Mouse (Mus musculus) megakaryocyte, embryonic 14.5 days (primary cell): ENCODE measurements around the gene Vmn1r138. TPM values are rescaled to one million over a fixed set of nuclear protein-coding genes. Genes with fewer than 3 reads are reported as not detected.
"Not testable (repeated sequence)": the region's sequence is repeated elsewhere in the genome, so short reads cannot be mapped to it uniquely, and the experiment has no call there.

Source experiments
- H3K27me3 ChIP-seq: replicated peaks from 2 replicates; pipeline ENCODE3; 2012; ENCODE audit warnings: inconsistent platforms
- H3K36me3 ChIP-seq: replicated peaks from 2 replicates; pipeline ENCODE3; 2012; ENCODE audit warnings: low read length, inconsistent platforms, mixed read lengths
- H3K4me1 ChIP-seq: 2 replicates; pipeline ENCODE4 v1.6.1; 2012; ENCODE audit warnings: inconsistent platforms
- H3K4me3 ChIP-seq: replicated peaks from 2 replicates; pipeline ENCODE3; 2012; ENCODE audit warnings: moderate library complexity, mild to moderate bottlenecking, inconsistent platforms
- H3K9me3 ChIP-seq: 2 replicates; pipeline ENCODE4 v1.6.1; 2012; ENCODE audit warnings: inconsistent platforms
- polyA plus RNA-seq: library from polyadenylated mRNA; stranded (reverse); fragments of >175 nt; gene quantifications from 2 replicates; pipeline ENCODE4 v1.2.3, GENCODE M21; 2012; ENCODE audit warnings: low replicate concordance; ENCODE audit not compliant: insufficient read depth

Gene Vmn1r138
- not detected in 2 replicates for polyA plus RNA-seq

DNA sequence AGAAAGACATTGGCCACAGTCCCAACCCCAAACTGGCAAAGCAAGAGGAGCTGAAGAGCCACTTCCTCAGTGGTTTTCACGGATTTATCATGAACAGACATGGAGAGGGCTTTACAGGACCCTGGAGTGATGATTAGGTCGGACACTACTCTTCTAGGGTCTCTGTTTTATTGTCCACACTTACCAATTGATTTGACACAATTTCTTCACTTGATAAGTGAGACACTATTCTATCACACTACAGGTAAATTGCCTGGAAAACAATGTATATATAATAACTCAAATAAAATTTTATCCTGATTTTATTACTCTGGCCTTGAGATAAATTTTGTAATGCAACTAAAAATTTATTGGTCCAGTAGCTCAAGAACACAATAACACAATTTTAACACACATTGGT is at the start of gene Vmn1r138:
Gene Vmn1r138 (minus strand): TSS at position 101 of the 400 bp plus-strand sequence.
- H3K4me3 ChIP-seq, H3K27me3 ChIP-seq, H3K4me1 ChIP-seq, H3K36me3 ChIP-seq, H3K9me3 ChIP-seq: not testable (repeated sequence)

- H3K36me3 ChIP-seq, H3K9me3 ChIP-seq, H3K27me3 ChIP-seq, H3K4me3 ChIP-seq, H3K4me1 ChIP-seq: not testable (repeated sequence)
These were observed 40.1 kb upstream of the Vmn1r138 start, which contains the start of gene Vmn1r139 for GRCm38 (mm10) chr7:22068757-22069156. Vmn1r139 (plus strand) TSS chr7:22069057.

- H3K36me3 ChIP-seq, H3K4me3 ChIP-seq, H3K9me3 ChIP-seq, H3K27me3 ChIP-seq, H3K4me1 ChIP-seq: not testable (repeated sequence)
These were observed 27.5 kb upstream of the Vmn1r138 start, which contains the start of gene Gm6176 for GRCm38 (mm10) chr7:22056205-22056604. Gm6176 (minus strand) TSS chr7:22056305.

DNA sequence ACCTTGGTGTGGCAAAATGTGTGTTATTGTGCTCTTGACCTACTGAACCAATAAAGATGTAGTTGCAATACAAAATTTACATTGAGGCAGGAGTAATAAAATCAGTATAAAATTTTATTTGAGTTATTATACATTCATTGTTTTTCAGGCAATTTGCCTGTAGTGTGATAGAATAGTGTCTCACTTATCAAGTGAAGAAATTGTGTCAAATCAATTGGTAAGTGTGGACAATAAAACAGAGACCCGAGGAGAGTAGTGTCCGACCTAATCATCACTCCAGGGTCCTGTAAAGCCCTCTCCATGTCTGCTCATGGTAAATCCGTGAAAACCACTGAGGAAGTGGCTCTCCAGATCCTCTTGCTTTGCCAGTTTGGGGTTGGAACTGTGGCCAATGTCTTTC is 34.4 kb downstream of the Vmn1r138 start, which contains the start of gene Vmn1r137:
Gene Vmn1r137 (plus strand): TSS at position 301 of the 400 bp plus-strand sequence.
- not testable (repeated sequence) for H3K4me1 ChIP-seq, H3K36me3 ChIP-seq, H3K9me3 ChIP-seq, H3K4me3 ChIP-seq, H3K27me3 ChIP-seq

Other genes with a start within 250 kb of the Vmn1r138 start
- gene Gm4177, start 232.2 kb downstream of the Vmn1r138 start, polyA plus RNA-seq, result not detected in 2 replicates
- gene Vmn1r135, start 196.5 kb downstream of the Vmn1r138 start, polyA plus RNA-seq, result not detected in 2 replicates
- not detected in 2 replicates for gene Gm5725, start 184.6 kb downstream of the Vmn1r138 start, polyA plus RNA-seq
- not detected in 2 replicates for gene Gm5891, start 107.6 kb downstream of the Vmn1r138 start, polyA plus RNA-seq
- not detected in 2 replicates for gene Vmn1r137, start 34.3 kb downstream of the Vmn1r138 start, polyA plus RNA-seq
- gene Gm6176, start 27.4 kb upstream of the Vmn1r138 start, polyA plus RNA-seq, result not detected in 2 replicates
- not detected in 2 replicates for gene Vmn1r139, start 40.2 kb upstream of the Vmn1r138 start, polyA plus RNA-seq
- not detected in 2 replicates for gene Gm16451, start 89.3 kb upstream of the Vmn1r138 start, polyA plus RNA-seq
- gene Gm10666, start 105.8 kb upstream of the Vmn1r138 start, polyA plus RNA-seq, result not detected in 2 replicates
- gene Vmn1r142, start 135.1 kb upstream of the Vmn1r138 start, polyA plus RNA-seq, result not detected in 2 replicates
- not detected in 2 replicates for gene Vmn1r143, start 160.5 kb upstream of the Vmn1r138 start, polyA plus RNA-seq
- not detected in 2 replicates for gene Gm8653, start 172.4 kb upstream of the Vmn1r138 start, polyA plus RNA-seq
- gene Gm8453, start 200.6 kb upstream of the Vmn1r138 start, polyA plus RNA-seq, result not detected in 2 replicates